Mouse (Mus musculus): ENCODE measurements around the gene Vmn1r213. TPM values are rescaled to one million over a fixed set of nuclear protein-coding genes. Genes with fewer than 3 reads are reported as not detected.

Vmn1r213 gene
- polyA plus RNA-seq (2017; shearing (Covaris generic)): not detected

DNA sequence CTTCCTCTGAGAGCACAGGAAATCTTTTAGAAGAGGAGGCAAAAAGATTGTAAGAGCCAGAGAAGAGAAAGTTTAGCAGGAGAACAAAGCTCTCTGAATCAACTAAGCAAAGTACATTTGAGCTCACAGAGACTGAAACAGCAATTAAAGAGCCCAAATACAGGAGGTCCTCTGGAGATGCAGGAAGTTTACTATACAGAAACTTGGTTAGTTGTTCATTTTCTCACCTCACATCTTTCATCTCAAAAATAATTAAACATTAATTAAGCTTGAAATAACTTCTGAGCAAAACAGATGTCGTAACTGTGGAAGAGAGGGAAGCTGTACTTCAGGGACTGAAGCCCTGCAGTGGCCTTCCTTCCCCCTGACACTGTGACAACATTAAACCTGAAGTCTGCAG lies at the start of gene Vmn1r213:
Gene Vmn1r213 (plus strand): TSS at position 301 of the 400 bp plus-strand sequence.
- no peak for ATAC-seq

DNA sequence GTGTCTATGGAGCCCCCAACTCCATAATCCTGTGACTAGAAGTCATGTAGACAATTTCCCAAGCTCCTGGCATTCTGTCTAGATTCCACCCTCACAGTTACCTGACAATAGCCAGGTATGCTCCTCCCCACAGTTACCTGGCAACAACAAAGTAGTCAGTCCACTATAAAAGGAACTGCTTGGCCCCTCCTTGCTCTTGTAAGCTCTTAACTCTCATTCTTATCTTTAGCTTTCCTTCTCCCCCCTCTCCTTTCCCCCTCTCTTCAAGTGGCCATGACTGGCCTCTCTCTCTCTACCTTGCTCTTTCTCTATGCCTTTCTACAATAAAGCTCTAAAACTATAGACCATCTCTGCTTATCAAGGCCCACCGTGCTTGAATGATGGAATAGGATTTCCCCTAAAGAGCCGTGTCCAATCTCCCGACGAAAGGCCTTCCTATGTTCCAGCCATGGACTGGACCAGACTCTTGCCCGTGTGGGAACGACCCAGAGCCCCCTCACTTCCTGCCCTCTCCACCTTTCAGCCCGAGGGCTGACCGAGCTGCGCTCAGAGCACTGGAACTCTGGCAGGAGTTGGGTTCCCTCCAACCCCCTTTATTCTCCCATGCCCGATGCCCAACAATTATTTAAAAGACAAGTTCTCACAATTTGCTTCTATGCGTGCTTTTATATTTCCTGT lies 17.1 kb upstream of the Vmn1r213 start:
- ATAC-seq: no peak

DNA sequence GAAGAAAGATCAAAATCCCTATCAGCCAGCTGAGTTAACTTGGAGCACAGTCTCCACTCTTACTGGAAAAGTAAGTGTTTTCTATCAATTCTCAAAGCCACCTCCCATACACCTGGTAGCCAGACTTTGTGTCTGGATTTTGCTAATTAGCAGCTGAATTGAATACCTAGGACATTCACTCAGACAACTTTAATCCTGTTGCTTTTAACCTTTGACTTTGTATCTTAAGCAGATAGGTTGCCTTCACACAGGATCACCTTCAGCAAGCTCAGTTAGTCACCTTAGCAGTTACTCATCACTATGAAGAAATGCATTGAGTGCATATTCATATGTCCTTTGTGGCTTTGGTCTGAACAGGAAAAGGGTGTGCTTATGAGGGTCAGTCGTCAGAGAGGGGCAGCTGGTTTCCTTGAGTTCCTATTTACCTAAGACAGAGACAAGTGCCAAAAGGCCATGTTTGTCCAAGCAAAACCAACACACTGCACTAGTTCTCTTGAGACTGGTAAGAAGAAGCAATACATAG lies 15.2 kb upstream of the Vmn1r213 start:
- no peak for ATAC-seq

DNA sequence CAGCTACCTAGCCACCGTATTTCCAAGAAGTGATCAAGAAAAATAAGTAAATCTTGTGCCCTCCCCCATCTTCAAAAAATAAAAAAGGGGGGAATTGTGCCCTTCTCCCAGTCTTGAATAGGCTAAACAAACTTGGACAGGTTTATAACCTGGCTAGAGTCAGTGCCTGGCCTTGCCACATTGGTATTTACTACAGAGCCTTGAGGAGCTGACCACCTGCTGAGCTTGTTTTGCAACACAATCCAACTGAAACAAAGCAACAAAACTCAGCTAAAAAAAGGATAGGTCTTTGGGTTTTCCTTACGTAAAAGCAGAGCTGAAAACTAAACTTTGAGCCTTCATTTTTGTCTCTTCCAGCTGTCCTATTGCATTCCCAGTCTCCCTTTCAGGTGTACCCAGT lies 14.7 kb upstream of the Vmn1r213 start:
- ATAC-seq: no peak

DNA sequence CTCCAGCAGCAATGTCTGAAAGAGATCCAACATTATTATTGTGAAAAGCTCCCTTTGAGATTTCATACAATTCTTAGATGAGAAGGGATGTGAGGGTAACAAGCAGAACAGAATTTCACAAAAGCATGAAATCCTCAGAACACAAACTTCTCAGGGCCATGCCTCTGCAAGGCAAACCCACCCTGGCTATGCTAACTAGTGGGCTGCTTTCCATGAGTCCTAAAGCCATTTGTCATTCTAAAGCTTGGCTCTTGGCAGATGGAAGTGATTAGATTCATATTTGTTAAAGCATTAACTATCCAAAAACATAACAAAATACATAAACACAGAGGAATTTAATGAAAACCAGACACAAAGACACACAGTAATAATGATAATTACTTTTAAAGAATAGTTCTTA lies 10.7 kb downstream of the Vmn1r213 start:
- ATAC-seq: no peak

DNA sequence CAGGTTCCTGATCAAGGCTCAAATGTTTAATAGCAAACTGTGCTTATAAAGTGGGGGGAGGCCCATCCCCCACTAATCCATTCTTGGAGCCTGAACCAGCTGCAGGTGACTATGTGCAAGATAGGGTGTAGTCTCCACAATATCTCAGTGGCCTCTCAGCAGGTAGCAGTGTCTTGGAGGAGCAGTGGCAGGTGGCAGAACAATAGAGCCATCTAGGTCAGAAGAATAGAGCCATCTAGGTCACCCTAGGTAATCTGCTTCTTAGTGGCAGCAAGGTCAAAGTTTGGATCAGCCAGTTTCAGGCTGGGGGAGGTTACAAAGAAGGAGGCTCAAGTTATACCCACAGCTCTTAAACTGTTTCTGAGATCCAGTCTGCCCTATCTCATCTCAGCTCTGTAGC lies 17.4 kb downstream of the Vmn1r213 start:
- no peak for ATAC-seq

DNA sequence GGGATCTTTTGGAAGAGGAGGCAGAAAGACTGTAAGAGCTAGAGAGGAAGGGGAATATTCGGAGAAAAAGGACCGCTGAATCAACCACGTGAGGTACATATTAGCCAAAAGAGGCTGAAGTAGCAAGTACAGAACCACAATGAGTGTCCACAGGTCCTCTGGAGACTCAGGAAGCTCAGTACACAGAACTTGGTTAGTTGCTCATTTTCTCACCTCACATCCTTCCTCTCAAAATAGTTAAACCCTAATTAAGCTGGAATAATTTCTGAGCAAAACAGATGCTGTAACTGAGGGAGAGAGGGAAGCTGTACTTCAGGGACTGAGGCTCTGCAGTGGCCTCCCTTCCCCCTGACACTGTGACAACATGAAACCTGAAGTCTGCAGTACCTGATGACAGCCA lies 22.7 kb downstream of the Vmn1r213 start, which contains the start of gene Vmn1r214:
Gene Vmn1r214 (plus strand): TSS at position 301 of the 400 bp plus-strand sequence.
- ATAC-seq: no peak

DNA sequence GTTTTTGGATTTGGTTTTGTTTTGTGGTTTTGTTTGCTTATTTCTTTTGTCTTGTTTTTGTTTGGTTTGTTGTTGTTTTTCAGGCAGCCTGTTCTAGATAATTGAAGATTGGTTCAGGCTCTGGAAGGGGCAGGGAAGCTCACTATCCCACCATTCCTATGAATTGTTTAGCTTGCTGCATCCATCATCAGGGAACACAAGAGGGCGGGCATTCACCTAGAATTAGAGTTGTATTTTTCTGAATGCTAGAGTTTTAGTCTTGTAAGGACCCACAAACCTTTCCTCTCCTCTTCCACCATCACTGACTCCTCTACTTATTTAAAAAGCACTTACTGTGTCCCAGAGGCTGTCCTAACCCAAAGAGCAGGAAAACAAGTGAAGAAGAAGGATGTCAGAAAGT lies 50.3 kb downstream of the Vmn1r213 start:
- no peak for ATAC-seq

Other genes with a start within 250 kb of the Vmn1r213 start
- under 1 TPM in 1 of 2 experiments, not detected in 1; 0.11 TPM for gene Vmn1r208, start 230.3 kb upstream of the Vmn1r213 start, polyA plus RNA-seq (2017; shearing (Covaris generic))
- gene Vmn1r209, start 198.0 kb upstream of the Vmn1r213 start, polyA plus RNA-seq (2017; shearing (Covaris generic)): not detected
- not detected for gene Vmn1r210, start 176.3 kb upstream of the Vmn1r213 start, polyA plus RNA-seq (2017; shearing (Covaris generic))
- not detected for gene Vmn1r211, start 150.1 kb upstream of the Vmn1r213 start, polyA plus RNA-seq (2017; shearing (Covaris generic))
- not detected for gene Vmn1r212, start 123.5 kb upstream of the Vmn1r213 start, polyA plus RNA-seq (2017; shearing (Covaris generic))
- under 1 TPM in 1 of 2 experiments, not detected in 1; 0.45 TPM for gene Vmn1r214, start 22.8 kb downstream of the Vmn1r213 start, polyA plus RNA-seq (2017; shearing (Covaris generic))
- not detected for gene Vmn1r215, start 60.4 kb downstream of the Vmn1r213 start, polyA plus RNA-seq (2017; shearing (Covaris generic))
- not detected for gene Vmn1r217, start 110.6 kb downstream of the Vmn1r213 start, polyA plus RNA-seq (2017; shearing (Covaris generic))
- gene Vmn1r218, start 125.5 kb downstream of the Vmn1r213 start, polyA plus RNA-seq (2017; shearing (Covaris generic)): not detected
- gene Vmn1r219, start 151.7 kb downstream of the Vmn1r213 start, polyA plus RNA-seq (2017; shearing (Covaris generic)): not detected
- not detected for gene Vmn1r220, start 180.3 kb downstream of the Vmn1r213 start, polyA plus RNA-seq (2017; shearing (Covaris generic))
- gene Vmn1r221, start 206.5 kb downstream of the Vmn1r213 start, polyA plus RNA-seq (2017; shearing (Covaris generic)): not detected
- not detected for gene Vmn1r222, start 228.3 kb downstream of the Vmn1r213 start, polyA plus RNA-seq (2017; shearing (Covaris generic))
- not detected for gene Vmn1r223, start 239.5 kb downstream of the Vmn1r213 start, polyA plus RNA-seq (2017; shearing (Covaris generic))

Measured in activated CD4-positive, CD25-positive, alpha-beta regulatory T cell, adult 4 months (primary cell).